ENCODE assay signal across 24 mouse cellular contexts in genomic region chr9:97642396-97642795, GRCm38 (mm10).
DNase-seq lines count a peak whose midpoint lies in the region; ATAC-seq lines count a peak whose summit lies in the region.
"Had no signal": no experiment of that assay in that cellular context is flagged by ENCODE, and none has a peak within 500 bp of the region (broad histone marks: within the 10 kb centered on the region; RNA-seq: fewer than 3 reads in every experiment).

No protein-coding gene starts in this region.

- H3K9ac ChIP-seq in forebrain, embryonic 11.5 days (ENCODE audit: low read length), result no peak overlapping the region
- H3K9ac ChIP-seq in forebrain, embryonic 12.5 days, result no peak overlapping the region
- H3K9ac ChIP-seq in kidney, embryonic 16.5 days (replicated peaks; ENCODE audit: low read length), result no peak overlapping the region
- H3K9ac ChIP-seq: forebrain, embryonic 15.5 days; hindbrain, embryonic 15.5 days; liver, embryonic 12.5 days; liver, postnatal 0 days; midbrain, embryonic 12.5 days; neural tube, embryonic 12.5 days had no signal

- DNase-seq in forebrain, embryonic 11.5 days (ENCODE audit: low spot score), result peak; percentile 34
- no peak for DNase-seq in kidney, adult 18-20 months
- peak; percentile 13 for DNase-seq in layer of hippocampus, adult 9-11 months
- DNase-seq in layer of hippocampus, adult 18-20 months (ENCODE audit: low spot score in 2 of 2), result no peak
- no peak for DNase-seq in embryonic facial prominence, embryonic 10.5 days (ENCODE audit: low spot score)
- DNase-seq: adrenal gland, adult 8-10 months; cerebellum, adult 8-10 months; cerebellum, postnatal 25 days; heart, postnatal 14 days; left cerebral cortex, postnatal 4 days; liver, postnatal 0 days; lung, postnatal 36 days; thymus, postnatal 14 days had no signal

- H3K36me3 ChIP-seq in forebrain, embryonic 11.5 days (ENCODE audit: control insufficient read depth, insufficient read depth, low read length), result no peaks in the 10 kb centered on the region
- H3K36me3 ChIP-seq in forebrain, embryonic 12.5 days (replicated peaks), result no peaks in the 10 kb centered on the region
- no peaks in the 10 kb centered on the region for H3K36me3 ChIP-seq in kidney, embryonic 16.5 days (ENCODE audit: insufficient read depth, low read length)
- H3K36me3 ChIP-seq in embryonic facial prominence, embryonic 10.5 days (replicated peaks), result no peaks in the 10 kb centered on the region
- H3K36me3 ChIP-seq: forebrain, embryonic 15.5 days; hindbrain, embryonic 10.5 days; hindbrain, embryonic 15.5 days; liver, embryonic 12.5 days; midbrain, embryonic 12.5 days; neural tube, embryonic 12.5 days had no signal

- no peak overlapping the region for H3K4me3 ChIP-seq in forebrain, embryonic 11.5 days (ENCODE audit: low read depth, low read length)
- no peak overlapping the region for H3K4me3 ChIP-seq in forebrain, embryonic 12.5 days (replicated peaks)
- H3K4me3 ChIP-seq in kidney, embryonic 16.5 days (ENCODE audit: low read length), result no peak overlapping the region
- no peak overlapping the region for H3K4me3 ChIP-seq in embryonic facial prominence, embryonic 10.5 days
- H3K4me3 ChIP-seq: forebrain, embryonic 15.5 days; hindbrain, embryonic 10.5 days; hindbrain, embryonic 15.5 days; liver, embryonic 12.5 days; midbrain, embryonic 12.5 days; myocyte; neural tube, embryonic 12.5 days had no signal

- no peak overlapping the region for H3K4me2 ChIP-seq in forebrain, embryonic 11.5 days (ENCODE audit: low read depth, low read length, severe bottlenecking)
- no peak overlapping the region for H3K4me2 ChIP-seq in forebrain, embryonic 12.5 days
- no peak overlapping the region for H3K4me2 ChIP-seq in kidney, embryonic 16.5 days (replicated peaks; ENCODE audit: low read depth, low read length)
- H3K4me2 ChIP-seq: forebrain, embryonic 15.5 days; hindbrain, embryonic 15.5 days; liver, embryonic 12.5 days; midbrain, embryonic 12.5 days; neural tube, embryonic 12.5 days had no signal

- H3K27me3 ChIP-seq in forebrain, embryonic 11.5 days (ENCODE audit: control insufficient read depth, insufficient read depth, low read length), result no peaks in the 10 kb centered on the region
- no peaks in the 10 kb centered on the region for H3K27me3 ChIP-seq in forebrain, embryonic 12.5 days
- H3K27me3 ChIP-seq in kidney, embryonic 16.5 days (ENCODE audit: insufficient read depth, low read length), result no peaks in the 10 kb centered on the region
- no peaks in the 10 kb centered on the region for H3K27me3 ChIP-seq in embryonic facial prominence, embryonic 10.5 days (replicated peaks; ENCODE audit: low read depth, poor library complexity, severe bottlenecking)
- H3K27me3 ChIP-seq: CH12.LX; forebrain, embryonic 15.5 days; hindbrain, embryonic 15.5 days; liver, embryonic 12.5 days; midbrain, embryonic 12.5 days; neural tube, embryonic 12.5 days had no signal

- no peak for ATAC-seq in forebrain, embryonic 11.5 days (replicated peaks; ENCODE audit: low FRiP score)
- ATAC-seq in forebrain, embryonic 12.5 days (ENCODE audit: low FRiP score), result no peak
- ATAC-seq in kidney, embryonic 16.5 days (ENCODE audit: low FRiP score, low TSS enrichment), result peak; percentile 80
- ATAC-seq: forebrain, embryonic 15.5 days; inflammation-experienced regulatory T-cells, adult 6 months; liver, embryonic 12.5 days; liver, postnatal 0 days had no signal

- H3K27ac ChIP-seq in forebrain, embryonic 11.5 days (ENCODE audit: low read depth, low read length), result no peak overlapping the region
- H3K27ac ChIP-seq in forebrain, embryonic 12.5 days, result no peak overlapping the region
- no peak overlapping the region for H3K27ac ChIP-seq in kidney, embryonic 16.5 days (ENCODE audit: low read length)
- H3K27ac ChIP-seq in embryonic facial prominence, embryonic 10.5 days (replicated peaks), result no peak overlapping the region
- H3K27ac ChIP-seq: forebrain, embryonic 15.5 days; hindbrain, embryonic 10.5 days; hindbrain, embryonic 15.5 days; liver, embryonic 12.5 days; midbrain, embryonic 12.5 days; neural tube, embryonic 12.5 days had no signal

- H3K9me3 ChIP-seq in forebrain, embryonic 11.5 days (ENCODE audit: control insufficient read depth, low read length), result no peaks in the 10 kb centered on the region
- no peaks in the 10 kb centered on the region for H3K9me3 ChIP-seq in forebrain, embryonic 12.5 days
- no peaks in the 10 kb centered on the region for H3K9me3 ChIP-seq in kidney, embryonic 16.5 days (ENCODE audit: low read length)
- no peaks in the 10 kb centered on the region for H3K9me3 ChIP-seq in embryonic facial prominence, embryonic 10.5 days
- H3K9me3 ChIP-seq: forebrain, embryonic 15.5 days; hindbrain, embryonic 10.5 days; hindbrain, embryonic 15.5 days; liver, embryonic 12.5 days; midbrain, embryonic 12.5 days; neural tube, embryonic 12.5 days had no signal

- no peaks in the 10 kb centered on the region for H3K4me1 ChIP-seq in forebrain, embryonic 11.5 days (replicated peaks; ENCODE audit: control insufficient read depth, insufficient read depth, low read length)
- 0 out of 2 replicates have a peak, but pooled peaks cover 2% of the 10 kb centered on the region for H3K4me1 ChIP-seq in forebrain, embryonic 12.5 days
- peaks cover 10% of the 10 kb centered on the region for H3K4me1 ChIP-seq in kidney, embryonic 16.5 days (ENCODE audit: insufficient read depth, low read length)
- no peaks in the 10 kb centered on the region for H3K4me1 ChIP-seq in embryonic facial prominence, embryonic 10.5 days
- H3K4me1 ChIP-seq: forebrain, embryonic 15.5 days; liver, embryonic 12.5 days had no signal

- WGBS in forebrain, embryonic 11.5 days, result 91% methylated on average over 7 of the region's 7 CpGs
- WGBS in forebrain, embryonic 12.5 days, result 83% methylated on average over 7 of the region's 7 CpGs
- 23% methylated on average over 7 of the region's 7 CpGs for WGBS in kidney, embryonic 16.5 days
- 84% methylated on average over 7 of the region's 7 CpGs for WGBS in embryonic facial prominence, embryonic 10.5 days

Comparison
In these comparisons a context has a peak if more than half of its experiments do, and no peak if none do; other contexts are left out.
1. DNase-seq: peak in forebrain, embryonic 11.5 days (single experiment) and layer of hippocampus, adult 9-11 months (single experiment); none in kidney, adult 18-20 months (single experiment), layer of hippocampus, adult 18-20 months (0 of 2) and embryonic facial prominence, embryonic 10.5 days (single experiment).